Mouse (Mus musculus) ES-E14 (cell line): ENCODE measurements around the gene Prss21. TPM values are rescaled to one million over a fixed set of nuclear protein-coding genes. Genes with fewer than 3 reads are reported as not detected.

Experiments used
- DNase-seq: peaks from one replicate; pipeline ENCODE4 v3.0.0-alpha.2; 2013; ENCODE audit warnings: low read depth, low spot score
- H3K27ac ChIP-seq: 2 replicates; pipeline ENCODE4 v1.5.1; 2012; ENCODE audit warnings: low read depth, mild to moderate bottlenecking, low read length, moderate library complexity, mixed read lengths; ENCODE audit not compliant: poor library complexity, insufficient read depth, severe bottlenecking
- H3K36me3 ChIP-seq: 2 replicates; pipeline ENCODE4 v1.6.1; 2012; ENCODE audit warnings: mild to moderate bottlenecking, low read length, moderate library complexity, mixed read lengths; ENCODE audit not compliant: control insufficient read depth, poor library complexity, insufficient read depth, severe bottlenecking
- H3K4me1 ChIP-seq, 2 experiments: fragments of 150-350 bp in 1 of 2; sonication (generic) in 1 of 2; 2 replicates each; pipeline ENCODE4 v1.6.1; 2012; ENCODE audit warnings: low read length in 2 of 2, mild to moderate bottlenecking in 1 of 2, mixed read lengths in 1 of 2; ENCODE audit not compliant: control insufficient read depth in 2 of 2, insufficient read depth in 2 of 2, poor library complexity in 1 of 2
- H3K4me3 ChIP-seq, 2 experiments: fragments of 150-350 bp in 1 of 2; sonication (generic) in 1 of 2; 2 replicates each; pipeline ENCODE4 v1.5.1; 2012; ENCODE audit warnings: low read length in 2 of 2, low read depth in 1 of 2, mild to moderate bottlenecking in 1 of 2, mixed read lengths in 1 of 2; ENCODE audit not compliant: insufficient read depth in 1 of 2, poor library complexity in 1 of 2, severe bottlenecking in 1 of 2
- H3K9ac ChIP-seq: 2 replicates; pipeline ENCODE4 v1.6.1; 2012; ENCODE audit warnings: low read depth, mild to moderate bottlenecking, low read length, mixed read lengths; ENCODE audit not compliant: poor library complexity, insufficient read depth, severe bottlenecking
- H3K9me3 ChIP-seq: fragments of 150-350 bp; sonication (generic); 2 replicates; pipeline ENCODE4 v1.6.1; 2012; ENCODE audit warnings: low read depth, mild to moderate bottlenecking, low read length; ENCODE audit not compliant: control insufficient read depth, insufficient read depth
- CHD2 ChIP-seq: IDR thresholded peaks from 2 replicates; pipeline ENCODE4 v1.6.1; 2014; ENCODE audit warnings: mild to moderate bottlenecking, low read depth, low read length, inconsistent platforms
- HCFC1 ChIP-seq: IDR thresholded peaks from 2 replicates; pipeline ENCODE4 v1.6.1; 2012; ENCODE audit warnings: low read length, inconsistent platforms, borderline replicate concordance; ENCODE audit not compliant: insufficient read depth
- MAFK ChIP-seq: IDR thresholded peaks from 2 replicates; pipeline ENCODE4 v1.6.1; 2014; ENCODE audit warnings: mild to moderate bottlenecking, low read depth, low read length, inconsistent platforms; ENCODE audit not compliant: insufficient read depth
- ZC3H11A ChIP-seq: IDR thresholded peaks from 2 replicates; pipeline ENCODE4 v1.6.1; 2012; ENCODE audit warnings: low read depth, mild to moderate bottlenecking, inconsistent platforms, low read length, borderline replicate concordance
- ZNF384 ChIP-seq: IDR thresholded peaks from 2 replicates; pipeline ENCODE4 v1.6.1; 2012; ENCODE audit warnings: low read depth, low read length, inconsistent platforms
- in situ Hi-C, 2 experiments: fragments of 600-800 bp; cut with MboI; formaldehyde crosslinking; loops; one replicate each; pipeline ENCODE4 v1.15.1; 2025; ENCODE audit warnings: low sequenced_read_pairs in 2 of 2, inconsistent platforms in 1 of 2; ENCODE audit not compliant: unreplicated experiment in 2 of 2
- total RNA-seq: library from RNA; depleted of rRNA; stranded (reverse); fragments of 300-350 nt; gene quantifications from 2 replicates; pipeline ENCODE4 v1.2.3, GENCODE M21; 2012

Gene Prss21
- total RNA-seq, 1 experiment = not detected

DNA sequence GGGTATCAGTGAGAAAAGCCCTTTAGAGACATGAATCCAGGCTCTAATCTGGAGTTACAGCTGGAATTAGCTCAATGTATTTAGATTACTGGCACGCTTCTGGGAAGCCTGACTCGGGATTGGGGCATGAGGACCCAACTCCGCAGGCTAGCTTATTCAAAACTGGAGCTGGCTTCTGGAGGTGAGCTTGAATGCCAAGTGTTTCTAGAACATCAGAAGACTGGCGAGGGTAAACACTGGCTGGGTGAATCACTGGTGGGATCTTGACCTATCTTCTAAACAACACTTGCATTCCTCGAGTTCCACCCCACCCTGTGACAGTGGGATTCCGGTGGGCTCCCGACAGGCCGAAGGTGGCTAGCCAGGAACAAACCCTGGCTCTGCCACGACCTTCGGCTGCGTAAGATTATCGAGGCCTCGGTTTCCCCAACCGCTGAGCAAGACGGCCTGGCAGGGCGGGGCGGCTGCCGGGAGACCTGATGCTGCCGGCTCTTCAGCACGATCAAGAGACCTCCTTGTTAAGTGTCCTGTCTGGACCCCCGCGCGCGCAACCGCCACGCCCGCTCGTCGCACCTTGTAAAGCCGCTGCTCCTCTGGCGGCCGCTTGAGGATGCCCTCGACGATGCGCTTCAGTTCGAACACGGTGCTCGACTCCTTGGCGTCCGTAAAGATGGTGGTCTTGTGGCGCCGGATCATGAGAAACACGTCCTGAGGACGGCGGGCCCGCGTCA, 39.4 kb upstream of the Prss21 start:
- H3K4me1 ChIP-seq = peaks cover 0 to 7% of the 10 kb centered on the region in 2 experiments; a peak in 2 of 4 replicates
- no peak for DNase-seq
- no peak for TF ChIP-seq ZNF384
- 0 out of 2 replicates have a peak, but pooled peaks have one; percentile 14 for TF ChIP-seq HCFC1
- TF ChIP-seq MAFK = no peak

DNA sequence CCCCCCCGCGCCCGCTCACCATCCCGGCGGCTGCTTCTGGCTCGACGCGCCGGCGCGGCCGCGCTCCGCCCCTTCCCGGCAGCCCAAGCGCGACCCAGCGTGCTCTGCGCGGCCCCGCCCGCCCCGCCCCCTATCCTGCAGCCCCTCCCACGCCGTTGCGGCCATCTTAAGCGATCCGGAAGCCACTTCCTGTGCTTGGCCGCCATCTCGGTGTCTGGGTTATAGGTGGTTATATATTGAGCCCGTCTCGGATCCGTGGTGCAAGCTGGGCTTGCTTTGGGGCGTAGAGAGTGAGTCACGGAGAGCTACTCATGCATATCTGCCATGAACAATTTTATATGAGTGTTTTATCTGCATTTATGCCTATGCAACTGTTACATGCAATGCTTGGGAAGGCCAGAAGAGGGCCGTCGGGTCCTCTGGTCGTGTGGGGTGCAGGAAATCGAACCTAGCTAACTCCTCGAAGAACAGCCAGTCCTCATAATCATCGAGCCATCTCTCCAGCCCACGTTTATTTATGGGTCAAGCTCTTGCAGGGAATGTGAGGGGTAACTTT, 38.7 kb upstream of the Prss21 start, which contains the start of gene Elob:
Gene Elob (minus strand): TSS at position 73 of the 556 bp plus-strand sequence.
- H3K36me3 ChIP-seq = peaks cover 20% of the 10 kb centered on the region
- peak within 1 kb of the TSS; percentile 95 for H3K9ac ChIP-seq
- DNase-seq = peak; percentile 76
- in situ Hi-C loops = no loop called here
- peak; percentile 58; the same call in 1 of the 2 replicates for TF ChIP-seq HCFC1
- peak; percentile 95 for TF ChIP-seq ZC3H11A
- TF ChIP-seq CHD2 = no peak
- H3K9me3 ChIP-seq = no peaks in the 10 kb centered on the region
- H3K27ac ChIP-seq = peak within 1 kb of the TSS; percentile 95
- peaks cover 0 to 7% of the 10 kb centered on the region in 2 experiments; a peak in 2 of 4 replicates for H3K4me1 ChIP-seq
- H3K4me3 ChIP-seq = peak within 1 kb of the TSS; percentile 87 to 94

More for the DNA sequence above, 39.4 kb upstream of the Prss21 start:
- Histone ChIP-seq H3K9ac (peak overlapping the region; percentile 84), H3K9me3 (no peaks in the 10 kb centered on the region), H3K36me3 (peaks cover 26% of the 10 kb centered on the region), H3K4me3 (peak overlapping the region; percentile 87 to 94), H3K27ac (peak overlapping the region; percentile 78)
- in situ Hi-C loops = no loop called here

DNA sequence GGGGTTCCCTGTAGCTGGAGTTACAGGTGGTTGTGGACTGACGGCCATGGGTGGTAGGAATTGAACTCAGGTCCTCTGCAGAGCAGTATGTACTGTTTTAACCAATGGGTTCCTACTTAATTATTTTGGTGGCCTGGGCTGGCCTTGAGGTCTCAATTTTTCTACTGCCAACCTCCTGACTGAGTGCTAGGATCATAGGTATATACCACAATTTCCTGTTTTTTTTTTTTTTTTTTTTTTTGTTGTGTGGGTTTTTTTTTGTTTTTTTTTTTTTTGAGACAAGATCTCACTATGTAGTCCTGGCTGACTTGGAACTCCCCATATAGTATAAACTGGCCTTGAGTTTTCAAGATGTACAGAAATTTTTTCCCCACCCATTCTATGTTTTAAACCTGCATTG, 36.7 kb upstream of the Prss21 start:
- Histone ChIP-seq H3K9me3 (no peaks in the 10 kb centered on the region), H3K27ac (no peak overlapping the region), H3K9ac (no peak overlapping the region), H3K4me1 (peaks cover 0 to 15% of the 10 kb centered on the region in 2 experiments; a peak in 2 of 4 replicates), H3K36me3 (peaks cover 7% of the 10 kb centered on the region), H3K4me3 (no peak overlapping the region)
- DNase-seq = no peak
- TF ChIP-seq HCFC1 = no peak
- TF ChIP-seq CHD2 = no peak
- TF ChIP-seq ZC3H11A = no peak
- TF ChIP-seq ZNF384 = no peak
- in situ Hi-C loops = no loop called here

DNA sequence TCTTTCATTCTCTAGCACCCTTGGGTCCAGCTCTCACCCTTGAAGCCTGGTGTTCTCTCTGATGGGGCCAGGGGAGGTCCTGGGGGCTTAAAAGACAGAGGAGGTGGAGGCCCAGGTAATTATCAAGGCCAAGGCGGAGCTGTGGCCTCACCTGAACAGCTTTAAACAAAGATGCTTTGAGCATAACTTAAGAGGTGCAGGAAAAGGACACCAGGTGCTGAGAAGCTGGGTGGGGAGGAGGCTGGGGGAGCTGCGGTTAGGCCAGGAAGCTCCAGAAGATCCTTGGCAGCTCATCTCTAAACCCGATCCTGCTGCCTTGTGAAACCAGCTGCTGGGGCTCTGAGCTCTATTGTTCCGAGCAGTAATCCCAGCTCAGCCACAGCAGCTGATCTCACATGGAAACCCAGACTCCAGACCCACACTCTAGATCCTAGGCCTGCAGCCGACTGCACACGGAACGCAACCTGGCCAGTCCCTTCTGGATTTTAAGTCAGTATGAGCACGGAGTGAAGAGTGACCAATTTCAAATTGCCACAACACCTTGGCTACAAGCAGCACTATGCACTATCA, 31.8 kb upstream of the Prss21 start, which contains the start of gene Prss33:
Gene Prss33 (minus strand): TSS at position 51 of the 570 bp plus-strand sequence.
- in situ Hi-C loops = no loop called here
- H3K36me3 ChIP-seq = no peaks in the 10 kb centered on the region
- H3K9me3 ChIP-seq = no peaks in the 10 kb centered on the region
- no peak within 1 kb of the TSS for H3K27ac ChIP-seq
- H3K4me3 ChIP-seq = peak within 1 kb of the TSS in 1 of 2 experiments; percentile 44; a peak in 2 of 4 replicates
- no peak for TF ChIP-seq CHD2
- no peak for TF ChIP-seq ZC3H11A
- TF ChIP-seq ZNF384 = no peak
- no peak for TF ChIP-seq HCFC1
- TF ChIP-seq MAFK = no peak
- H3K9ac ChIP-seq = peak within 1 kb of the TSS; percentile 39; the same call in 1 of the 2 replicates
- peaks cover 0 to 15% of the 10 kb centered on the region in 2 experiments; a peak in 1 of 4 replicates for H3K4me1 ChIP-seq
- no peak for DNase-seq
